Mouse (Mus musculus) limb, embryonic 11.5 days (tissue): Measurements from ENCODE around the gene Nr1h3. TPM values are rescaled to one million over a fixed set of nuclear protein-coding genes. Genes with fewer than 3 reads are reported as not detected.

ENCODE experiments used
- ATAC-seq: fragments of 200-750 bp; cut with Nextera tagmentation; 2 replicates; pipeline ENCODE4 v1.8.0; 2017; ENCODE audit warnings: low read depth; ENCODE audit not compliant: insufficient number of reproducible peaks, low FRiP score, low TSS enrichment
- DNase-seq: peaks from one replicate; pipeline ENCODE4 v3.0.0-alpha.2; 2015; ENCODE audit warnings: low spot score
- H3K27ac ChIP-seq: fragments of 300-500 bp; sonication (generic); replicated peaks from 2 replicates; pipeline ENCODE4 v1.5.1; 2014; ENCODE audit warnings: low read depth, mild to moderate bottlenecking, low read length
- H3K27me3 ChIP-seq: fragments of 300-500 bp; sonication (generic); 2 replicates; pipeline ENCODE4 v1.6.1; 2014; ENCODE audit warnings: mild to moderate bottlenecking, low read length, mixed read lengths; ENCODE audit not compliant: control insufficient read depth, insufficient read depth
- H3K36me3 ChIP-seq: fragments of 300-500 bp; sonication (generic); 2 replicates; pipeline ENCODE4 v1.6.1; 2014; ENCODE audit warnings: mild to moderate bottlenecking, low read length, moderate library complexity, mixed read lengths; ENCODE audit not compliant: control insufficient read depth, insufficient read depth
- H3K4me1 ChIP-seq: fragments of 300-500 bp; sonication (generic); 2 replicates; pipeline ENCODE4 v1.6.1; 2014; ENCODE audit warnings: low read length, mixed read lengths; ENCODE audit not compliant: control insufficient read depth, insufficient read depth
- H3K4me2 ChIP-seq: fragments of 300-500 bp; sonication (generic); 2 replicates; pipeline ENCODE4 v1.6.1; 2014; ENCODE audit warnings: low read depth, mild to moderate bottlenecking, moderate library complexity; ENCODE audit not compliant: severe bottlenecking
- H3K4me3 ChIP-seq: fragments of 300-500 bp; sonication (generic); 2 replicates; pipeline ENCODE4 v1.5.1; 2014; ENCODE audit warnings: low read depth, low read length
- H3K9ac ChIP-seq: fragments of 300-500 bp; sonication (generic); 2 replicates; pipeline ENCODE4 v1.6.1; 2014; ENCODE audit warnings: mild to moderate bottlenecking, low read length
- H3K9me3 ChIP-seq: fragments of 300-500 bp; sonication (generic); 2 replicates; pipeline ENCODE4 v1.6.1; 2016; ENCODE audit warnings: low read length; ENCODE audit not compliant: control insufficient read depth
- WGBS: fragments of 180-500 bp; shearing (Covaris S2); extraction: QIAGEN DNeasy Blood & Tissue Kit; methylation state at CpG from one replicate; pipeline ENCODE4 v1.1.7; 2014; 5-methylcytosine and 5-hydroxymethylcytosine counted together
- polyA plus RNA-seq: library from polyadenylated mRNA; unstranded; fragments of >200 nt; fragmentation: Nextera tagmentation; extraction: Ambion mirVana; gene quantifications from 2 replicates; pipeline ENCODE4 v1.2.1, GENCODE M21; 2014

Gene Nr1h3
- polyA plus RNA-seq, 1 experiment from 2014 or later, result 2.0 TPM

GRCm38 (mm10) chr2:91182016-91182404 lies 20.6 kb downstream of the Nr1h3 start:
- DNase-seq, result no peak
- Histone ChIP-seq H3K27me3 (no peaks in the 10 kb centered on the region), H3K4me1 (peaks cover 4% of the 10 kb centered on the region), H3K9ac (no peak overlapping the region), H3K4me2 (peak overlapping the region; percentile 80), H3K9me3 (no peaks in the 10 kb centered on the region), H3K36me3 (peaks cover 2% of the 10 kb centered on the region; the same call in 1 of the 2 replicates), H3K4me3 (peak overlapping the region; percentile 84), H3K27ac (no peak overlapping the region)
- ATAC-seq, result no peak
- WGBS, result 16% methylated on average over 8 of the region's 8 CpGs

GRCm38 (mm10) chr2:91180706-91181105 lies 21.9 kb downstream of the Nr1h3 start:
- DNase-seq (no peak), ATAC-seq (no peak)
- Histone ChIP-seq H3K4me1 (peaks cover 4% of the 10 kb centered on the region), H3K27me3 (no peaks in the 10 kb centered on the region), H3K4me3 (no peak overlapping the region), H3K27ac (no peak overlapping the region), H3K36me3 (peaks cover 2% of the 10 kb centered on the region; the same call in 1 of the 2 replicates), H3K9ac (no peak overlapping the region), H3K4me2 (no peak overlapping the region), H3K9me3 (no peaks in the 10 kb centered on the region)
- WGBS, result 74% methylated on average over 5 of the region's 5 CpGs

GRCm38 (mm10) chr2:91179825-91180224 lies 22.8 kb downstream of the Nr1h3 start:
- Histone ChIP-seq H3K4me3 (no peak overlapping the region), H3K9me3 (no peaks in the 10 kb centered on the region), H3K4me1 (peaks cover 4% of the 10 kb centered on the region), H3K27ac (no peak overlapping the region), H3K9ac (no peak overlapping the region), H3K27me3 (no peaks in the 10 kb centered on the region), H3K4me2 (no peak overlapping the region), H3K36me3 (peaks cover 2% of the 10 kb centered on the region; the same call in 1 of the 2 replicates)
- ATAC-seq (no peak), DNase-seq (no peak)
- 54% methylated on average over 4 of the region's 4 CpGs for WGBS

GRCm38 (mm10) chr2:91176234-91176633 lies 26.4 kb downstream of the Nr1h3 start:
- Histone ChIP-seq H3K27ac (no peak overlapping the region), H3K9ac (no peak overlapping the region), H3K9me3 (no peaks in the 10 kb centered on the region), H3K4me2 (no peak overlapping the region), H3K4me3 (no peak overlapping the region), H3K27me3 (no peaks in the 10 kb centered on the region), H3K4me1 (no peaks in the 10 kb centered on the region), H3K36me3 (peaks cover 2% of the 10 kb centered on the region; the same call in 1 of the 2 replicates)
- ATAC-seq (no peak), DNase-seq (no peak)
- WGBS, result 75% methylated on average over 6 of the region's 6 CpGs

GRCm38 (mm10) chr2:91175490-91175889 lies 27.1 kb downstream of the Nr1h3 start:
- Histone ChIP-seq H3K4me3 (no peak overlapping the region), H3K4me1 (no peaks in the 10 kb centered on the region), H3K27me3 (no peaks in the 10 kb centered on the region), H3K36me3 (peaks cover 2% of the 10 kb centered on the region; the same call in 1 of the 2 replicates), H3K27ac (no peak overlapping the region), H3K9me3 (no peaks in the 10 kb centered on the region), H3K4me2 (no peak overlapping the region), H3K9ac (no peak overlapping the region)
- no peak for ATAC-seq
- DNase-seq, result no peak
- WGBS, result 89% methylated on average over 4 of the region's 4 CpGs

GRCm38 (mm10) chr2:91169587-91170322 lies 32.9 kb downstream of the Nr1h3 start:
- H3K9me3 ChIP-seq, result no peaks in the 10 kb centered on the region
- no peak overlapping the region for H3K27ac ChIP-seq
- H3K4me2 ChIP-seq, result no peak overlapping the region
- no peak overlapping the region for H3K4me3 ChIP-seq
- peaks cover 3% of the 10 kb centered on the region for H3K36me3 ChIP-seq
- no peak for ATAC-seq
- H3K9ac ChIP-seq, result no peak overlapping the region
- no peak for DNase-seq
- H3K4me1 ChIP-seq, result no peaks in the 10 kb centered on the region
- 86% methylated on average over 25 of the region's 25 CpGs for WGBS
- H3K27me3 ChIP-seq, result no peaks in the 10 kb centered on the region

GRCm38 (mm10) chr2:91167629-91168028 lies 35.0 kb downstream of the Nr1h3 start:
- no peak for DNase-seq
- 77% methylated on average over 4 of the region's 4 CpGs for WGBS
- Histone ChIP-seq H3K9me3 (no peaks in the 10 kb centered on the region), H3K9ac (no peak overlapping the region), H3K4me1 (no peaks in the 10 kb centered on the region), H3K4me2 (no peak overlapping the region), H3K4me3 (no peak overlapping the region), H3K36me3 (peaks cover 3% of the 10 kb centered on the region), H3K27me3 (no peaks in the 10 kb centered on the region), H3K27ac (no peak overlapping the region)
- no peak for ATAC-seq

GRCm38 (mm10) chr2:91164991-91165390 lies 37.6 kb downstream of the Nr1h3 start:
- Histone ChIP-seq H3K9ac (no peak overlapping the region), H3K27me3 (no peaks in the 10 kb centered on the region), H3K4me3 (no peak overlapping the region), H3K27ac (no peak overlapping the region), H3K4me2 (no peak overlapping the region), H3K4me1 (no peaks in the 10 kb centered on the region), H3K36me3 (peaks cover 3% of the 10 kb centered on the region), H3K9me3 (no peaks in the 10 kb centered on the region)
- no peak for DNase-seq
- WGBS, result 89% methylated on average over 6 of the region's 6 CpGs
- ATAC-seq, result no peak

GRCm38 (mm10) chr2:91163532-91163931 lies 39.1 kb downstream of the Nr1h3 start:
- peaks cover 3% of the 10 kb centered on the region for H3K36me3 ChIP-seq
- no peaks in the 10 kb centered on the region for H3K9me3 ChIP-seq
- WGBS, result 89% methylated on average over 5 of the region's 5 CpGs
- no peak overlapping the region for H3K4me3 ChIP-seq
- H3K4me2 ChIP-seq, result no peak overlapping the region
- no peak overlapping the region for H3K27ac ChIP-seq
- no peaks in the 10 kb centered on the region for H3K27me3 ChIP-seq
- ATAC-seq (no peak), DNase-seq (no peak)
- no peak overlapping the region for H3K9ac ChIP-seq
- H3K4me1 ChIP-seq, result no peaks in the 10 kb centered on the region
